Mouse (Mus musculus): ENCODE data around the gene Prpf4.

GRCm38 (mm10) chr4:62406133-62406532 lies 2.5 kb upstream of the Prpf4 start:
- TF ChIP-seq GATA1 (IDR thresholded peaks at IDR 0.05; ENCODE audit: borderline replicate concordance, low read length) (no peak), FLI1 (IDR thresholded peaks at IDR 0.05; ENCODE audit: low read length) (no peak)

All from megakaryocyte, embryonic 14.5 days (primary cell).